Mouse (Mus musculus) heart, embryonic 11.5 days (tissue): Measurements from ENCODE around the gene Bcl10. TPM values are rescaled to one million over a fixed set of nuclear protein-coding genes. Genes with fewer than 3 reads are reported as not detected.
A peak's percentile ranks its signal among the peaks of the same experiment; 100 is the strongest.

Experiments used
- ATAC-seq: fragments of 200-750 bp; cut with Nextera tagmentation; replicated peaks from 2 replicates; pipeline ENCODE4 v1.8.0; 2017; ENCODE audit warnings: moderate library complexity; ENCODE audit not compliant: insufficient number of reproducible peaks, low FRiP score, low TSS enrichment
- H3K27ac ChIP-seq: fragments of 300-500 bp; sonication (generic); 2 replicates; pipeline ENCODE4 v1.5.1; 2014; ENCODE audit warnings: mild to moderate bottlenecking, low read depth, low read length
- H3K27me3 ChIP-seq: fragments of 300-500 bp; sonication (generic); 2 replicates; pipeline ENCODE4 v1.6.1; 2014; ENCODE audit warnings: mild to moderate bottlenecking, low read length, mixed read lengths; ENCODE audit not compliant: control insufficient read depth, insufficient read depth
- H3K36me3 ChIP-seq: fragments of 300-500 bp; sonication (generic); 2 replicates; pipeline ENCODE4 v1.6.1; 2014; ENCODE audit warnings: mild to moderate bottlenecking, low read length, moderate library complexity, mixed read lengths; ENCODE audit not compliant: control insufficient read depth, insufficient read depth
- H3K4me1 ChIP-seq: fragments of 300-500 bp; sonication (generic); 2 replicates; pipeline ENCODE4 v1.6.1; 2014; ENCODE audit warnings: low read length; ENCODE audit not compliant: control insufficient read depth, insufficient read depth
- H3K4me2 ChIP-seq: fragments of 300-500 bp; sonication (generic); 2 replicates; pipeline ENCODE4 v1.6.1; 2014; ENCODE audit warnings: mild to moderate bottlenecking, moderate library complexity
- H3K4me3 ChIP-seq: fragments of 300-500 bp; sonication (generic); 2 replicates; pipeline ENCODE4 v1.5.1; 2014; ENCODE audit warnings: low read depth, low read length
- H3K9ac ChIP-seq: fragments of 300-500 bp; sonication (generic); 2 replicates; pipeline ENCODE4 v1.6.1; 2014; ENCODE audit warnings: mild to moderate bottlenecking, low read depth, low read length, moderate library complexity
- H3K9me3 ChIP-seq: fragments of 300-500 bp; sonication (generic); replicated peaks from 2 replicates; pipeline ENCODE4 v1.6.1; 2016; ENCODE audit warnings: low read length; ENCODE audit not compliant: control insufficient read depth
- WGBS: fragments of 180-500 bp; shearing (Covaris S2); extraction: QIAGEN DNeasy Blood & Tissue Kit; methylation state at CpG from one replicate; pipeline ENCODE4 v1.1.7; 2014; ENCODE audit not compliant: insufficient replicate concordance; 5-methylcytosine and 5-hydroxymethylcytosine counted together
- polyA plus RNA-seq: library from polyadenylated mRNA; unstranded; fragments of >200 nt; fragmentation: Nextera tagmentation; extraction: Ambion mirVana; gene quantifications from 2 replicates; pipeline ENCODE4 v1.2.1, GENCODE M21; 2014

Bcl10 gene
- polyA plus RNA-seq, 1 experiment from 2014 or later = 45.9 TPM

DNA sequence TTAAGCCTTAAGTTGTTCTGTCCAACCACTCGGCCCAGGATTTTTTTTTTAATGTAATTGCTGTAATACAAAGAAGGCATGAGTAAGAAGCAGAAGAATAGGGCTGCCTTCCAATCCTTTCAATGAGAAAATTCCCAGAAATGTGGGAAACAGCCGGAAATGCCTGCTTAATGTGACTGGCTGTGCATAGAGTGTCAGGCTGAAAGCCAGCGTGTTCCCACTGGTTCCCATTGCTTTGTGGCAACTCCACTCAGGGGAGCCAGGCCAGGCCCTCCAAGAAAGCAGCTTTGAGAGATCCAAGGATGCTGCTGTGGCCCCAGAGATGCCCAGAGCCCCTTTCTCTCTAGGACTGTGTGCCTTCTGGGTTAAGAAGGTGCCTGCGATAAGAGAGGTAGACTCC lies 37.2 kb upstream of the Bcl10 start:
- 0 out of 2 replicates have a peak overlapping the region, but pooled peaks have one; percentile 46 for H3K27ac ChIP-seq
- WGBS = 70% methylated on average over 4 of the region's 4 CpGs
- ATAC-seq = no peak
- H3K4me2 ChIP-seq = no peak overlapping the region
- no peaks in the 10 kb centered on the region for H3K36me3 ChIP-seq
- no peak overlapping the region for H3K4me3 ChIP-seq
- H3K9me3 ChIP-seq = no peaks in the 10 kb centered on the region
- no peaks in the 10 kb centered on the region for H3K27me3 ChIP-seq
- H3K4me1 ChIP-seq = peaks cover 13% of the 10 kb centered on the region
- H3K9ac ChIP-seq = no peak overlapping the region

DNA sequence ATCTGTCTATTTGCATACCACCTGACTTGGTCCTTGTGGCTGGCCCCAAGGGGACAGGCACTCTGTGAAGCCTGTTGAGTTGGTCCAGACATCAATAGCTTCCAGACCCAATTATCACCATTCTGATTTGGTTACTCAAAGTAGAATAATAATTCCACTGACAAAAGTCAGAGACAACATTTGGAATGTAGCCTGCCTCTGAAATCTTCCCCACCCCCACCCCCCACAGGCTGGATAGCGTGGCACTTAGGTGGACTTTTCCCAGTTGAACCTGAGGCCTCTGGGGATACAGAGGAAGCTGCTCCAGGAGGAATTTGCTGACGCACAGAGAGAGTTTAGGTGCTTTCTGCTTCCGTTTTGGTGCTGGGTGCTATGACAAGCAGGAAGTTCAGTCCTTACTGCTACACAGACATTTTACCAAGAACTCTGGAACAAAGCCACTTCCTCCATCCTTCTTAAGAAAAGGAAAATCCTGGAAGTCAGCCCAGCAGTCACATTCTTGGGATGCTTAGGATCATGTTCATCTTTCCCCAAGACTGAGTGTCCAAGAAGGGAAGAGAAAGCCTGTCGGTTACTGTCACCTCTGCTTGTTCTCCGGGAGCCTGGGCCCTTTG lies 36.6 kb upstream of the Bcl10 start:
- H3K27ac ChIP-seq = 0 out of 2 replicates have a peak overlapping the region, but pooled peaks have one; percentile 46
- H3K36me3 ChIP-seq = no peaks in the 10 kb centered on the region
- H3K27me3 ChIP-seq = no peaks in the 10 kb centered on the region
- ATAC-seq = no peak
- H3K9me3 ChIP-seq = no peaks in the 10 kb centered on the region
- WGBS = 14% methylated on average over 5 of the region's 5 CpGs
- H3K4me2 ChIP-seq = no peak overlapping the region
- H3K4me3 ChIP-seq = no peak overlapping the region
- H3K9ac ChIP-seq = no peak overlapping the region
- H3K4me1 ChIP-seq = peaks cover 13% of the 10 kb centered on the region

DNA sequence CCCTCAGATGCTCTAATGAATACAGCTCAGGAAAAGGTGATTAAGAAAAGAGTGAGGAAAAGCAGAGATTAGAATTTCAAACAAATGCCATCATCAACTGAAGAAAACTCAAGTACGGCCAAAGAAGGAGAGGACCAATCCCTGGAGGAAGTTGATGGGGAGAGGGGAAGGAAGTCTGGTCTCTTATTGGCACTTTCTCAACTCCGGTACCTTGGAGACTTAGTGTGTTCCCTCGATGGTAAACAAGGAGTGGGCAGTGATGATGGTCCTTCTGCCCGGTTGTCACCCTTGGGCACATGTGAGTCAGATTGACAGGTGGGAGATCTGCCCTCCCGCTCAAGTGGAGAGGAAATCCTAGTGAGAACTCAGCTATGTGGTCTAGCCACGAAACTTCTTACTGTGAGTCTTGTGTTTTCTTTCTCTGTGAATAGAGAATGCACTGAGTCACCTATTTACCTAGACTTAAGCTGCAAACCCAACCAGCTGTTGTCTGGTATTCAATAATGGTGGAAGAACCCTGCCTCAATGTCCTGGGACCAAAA lies 35.1 kb upstream of the Bcl10 start:
- H3K9me3 ChIP-seq = no peaks in the 10 kb centered on the region
- H3K4me1 ChIP-seq = peaks cover 13% of the 10 kb centered on the region
- H3K27me3 ChIP-seq = no peaks in the 10 kb centered on the region
- H3K36me3 ChIP-seq = no peaks in the 10 kb centered on the region
- H3K4me3 ChIP-seq = no peak overlapping the region
- ATAC-seq = no peak
- no peak overlapping the region for H3K4me2 ChIP-seq
- H3K9ac ChIP-seq = no peak overlapping the region
- no peak overlapping the region for H3K27ac ChIP-seq
- 58% methylated on average over 6 of the region's 6 CpGs for WGBS

DNA sequence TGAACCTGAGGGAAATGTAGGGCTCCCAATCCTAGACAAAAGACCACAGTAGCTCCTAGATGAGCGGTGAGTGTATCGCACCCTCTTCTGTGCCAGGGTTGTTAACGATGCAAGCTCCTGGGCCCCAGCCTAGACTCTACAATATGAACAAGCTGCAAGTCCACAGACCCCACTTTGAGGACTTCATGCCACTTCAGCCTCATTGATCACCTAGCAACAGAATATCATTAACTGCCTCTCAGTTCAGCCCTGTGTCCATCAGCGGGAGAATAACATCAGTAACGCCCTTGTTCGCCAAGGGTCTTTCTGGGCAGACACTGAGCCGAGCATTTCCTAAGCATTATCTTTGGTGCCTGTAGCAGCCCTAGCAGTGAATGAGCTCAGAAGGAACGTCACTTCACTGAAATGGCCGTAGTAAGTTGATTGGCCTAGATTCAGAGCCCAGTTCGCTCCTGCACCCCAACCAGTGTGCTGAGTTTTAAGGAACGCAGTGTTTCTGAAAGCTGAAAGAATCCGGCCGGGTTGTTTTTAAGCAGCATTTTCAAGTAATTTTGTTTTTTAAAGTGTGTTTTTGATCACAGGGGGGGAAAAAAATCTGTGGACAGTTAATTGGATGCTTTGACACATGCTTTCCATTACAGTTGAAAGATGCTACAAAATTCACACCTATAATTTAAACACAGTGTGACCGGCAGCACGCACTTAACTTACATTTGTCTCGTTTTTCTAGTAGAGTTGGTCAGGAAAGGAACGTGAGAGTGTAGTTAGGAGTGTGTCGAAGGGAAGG lies 32.1 kb upstream of the Bcl10 start:
- H3K9me3 ChIP-seq = no peaks in the 10 kb centered on the region
- no peaks in the 10 kb centered on the region for H3K27me3 ChIP-seq
- no peak overlapping the region for H3K27ac ChIP-seq
- H3K9ac ChIP-seq = no peak overlapping the region
- WGBS = 70% methylated on average over 18 of the region's 18 CpGs
- H3K36me3 ChIP-seq = no peaks in the 10 kb centered on the region
- no peak for ATAC-seq
- H3K4me2 ChIP-seq = no peak overlapping the region
- H3K4me3 ChIP-seq = no peak overlapping the region
- H3K4me1 ChIP-seq = peaks cover 10% of the 10 kb centered on the region

DNA sequence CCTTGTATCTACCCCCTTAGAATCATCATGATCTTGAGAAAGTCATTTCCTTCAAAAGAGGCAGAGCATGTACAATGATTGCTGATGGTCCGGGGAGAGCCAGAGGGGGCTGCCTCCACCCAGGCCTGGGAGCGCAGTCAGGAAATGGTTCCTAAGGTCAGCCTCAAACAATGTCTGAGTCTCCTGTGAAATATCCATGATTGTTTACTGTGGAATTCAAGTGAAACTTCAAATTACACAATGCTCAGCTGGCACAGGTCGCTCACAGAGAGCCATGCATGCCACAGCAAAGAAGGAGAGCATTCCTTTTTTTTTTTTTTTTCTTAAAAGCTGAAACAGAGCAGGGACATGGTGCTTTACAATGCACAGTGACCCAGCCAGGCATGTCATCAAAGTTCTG lies 30.2 kb upstream of the Bcl10 start:
- Histone ChIP-seq H3K36me3 (no peaks in the 10 kb centered on the region), H3K4me3 (no peak overlapping the region), H3K9me3 (no peaks in the 10 kb centered on the region), H3K27me3 (no peaks in the 10 kb centered on the region), H3K27ac (no peak overlapping the region), H3K9ac (no peak overlapping the region), H3K4me2 (no peak overlapping the region), H3K4me1 (peaks cover 7% of the 10 kb centered on the region)
- no peak for ATAC-seq
- WGBS = 67% methylated on average over 3 of the region's 3 CpGs

DNA sequence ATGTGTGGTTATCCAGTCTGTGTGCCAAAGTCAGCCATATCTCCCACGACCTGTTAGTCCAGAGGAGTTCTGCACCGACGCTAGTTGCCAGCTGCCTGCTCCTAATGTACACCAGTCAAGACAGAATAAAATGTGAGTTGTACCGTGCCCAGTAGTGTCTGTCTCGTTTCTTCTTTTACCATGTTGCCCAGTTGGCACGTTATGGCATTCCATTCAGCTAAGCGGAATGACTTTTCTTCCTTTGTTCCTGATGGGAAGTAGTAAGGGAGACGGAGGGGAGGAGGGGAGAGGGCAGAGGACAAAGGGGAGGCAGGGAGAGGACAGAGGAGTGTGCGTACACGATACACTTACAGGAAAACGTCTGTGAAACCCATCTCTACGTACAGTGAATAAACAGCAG lies 28.5 kb upstream of the Bcl10 start:
- no peaks in the 10 kb centered on the region for H3K27me3 ChIP-seq
- no peaks in the 10 kb centered on the region for H3K36me3 ChIP-seq
- no peak overlapping the region for H3K4me2 ChIP-seq
- H3K4me1 ChIP-seq = peaks cover 9% of the 10 kb centered on the region
- no peak for ATAC-seq
- H3K4me3 ChIP-seq = no peak overlapping the region
- no peaks in the 10 kb centered on the region for H3K9me3 ChIP-seq
- WGBS = 78% methylated on average over 12 of the region's 12 CpGs
- H3K27ac ChIP-seq = no peak overlapping the region
- no peak overlapping the region for H3K9ac ChIP-seq

DNA sequence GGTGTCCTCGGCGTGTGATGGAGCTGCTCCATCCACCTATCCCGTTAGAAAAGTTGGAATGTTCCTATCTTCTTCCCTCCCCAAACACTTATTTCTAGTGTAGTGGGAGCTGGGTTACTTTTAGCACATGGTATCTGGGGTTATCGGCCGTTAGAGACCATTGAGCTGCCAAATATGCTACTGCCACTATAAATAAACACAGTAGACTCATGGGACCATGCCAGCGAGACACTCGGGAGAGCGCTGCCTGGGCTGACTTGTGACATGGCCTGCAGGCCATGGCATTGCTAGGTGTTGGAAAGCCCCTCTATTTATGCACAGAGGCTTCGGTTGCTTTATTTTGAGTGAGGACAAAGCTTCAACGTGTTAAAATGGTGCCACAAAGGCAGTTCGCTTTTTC lies 24.9 kb upstream of the Bcl10 start:
- Histone ChIP-seq H3K27me3 (no peaks in the 10 kb centered on the region), H3K36me3 (no peaks in the 10 kb centered on the region), H3K27ac (peak overlapping the region; percentile 76), H3K4me3 (no peak overlapping the region), H3K9ac (no peak overlapping the region), H3K9me3 (no peaks in the 10 kb centered on the region), H3K4me1 (peaks cover 21% of the 10 kb centered on the region), H3K4me2 (0 out of 2 replicates have a peak overlapping the region, but pooled peaks have one; percentile 22)
- 0 out of 2 replicates have a peak, but pooled peaks have one; percentile 55 for ATAC-seq
- 41% methylated on average over 11 of the region's 11 CpGs for WGBS

DNA sequence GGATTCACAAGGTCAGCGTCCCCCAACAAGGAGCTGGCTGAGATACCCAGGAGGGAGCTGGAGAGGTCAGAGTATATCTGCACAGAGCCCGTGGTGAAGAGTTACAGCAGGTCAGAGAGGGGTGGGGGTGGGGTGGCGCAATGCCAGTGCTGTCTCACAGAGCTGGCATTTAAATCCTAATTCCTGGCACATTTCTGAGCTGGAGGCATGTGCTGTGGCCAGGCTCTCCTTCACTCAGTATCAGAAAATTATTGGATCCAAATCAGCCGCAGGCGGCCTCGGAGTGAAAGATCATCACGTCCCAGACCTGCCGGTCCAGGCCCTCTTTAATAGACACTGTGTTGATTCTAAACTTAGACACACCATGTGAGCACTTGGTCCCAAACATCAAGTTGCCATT lies 22.8 kb upstream of the Bcl10 start:
- Histone ChIP-seq H3K36me3 (no peaks in the 10 kb centered on the region), H3K9me3 (no peaks in the 10 kb centered on the region), H3K27me3 (no peaks in the 10 kb centered on the region), H3K4me3 (no peak overlapping the region), H3K4me1 (peaks cover 21% of the 10 kb centered on the region), H3K27ac (peak overlapping the region; percentile 41; the same call in 1 of the 2 replicates), H3K4me2 (0 out of 2 replicates have a peak overlapping the region, but pooled peaks have one; percentile 19), H3K9ac (no peak overlapping the region)
- WGBS = 62% methylated on average over 8 of the region's 8 CpGs
- ATAC-seq = no peak
